Mouse (Mus musculus): ENCODE measurements around the gene Clec4g. TPM values are rescaled to one million over a fixed set of nuclear protein-coding genes. Genes with fewer than 3 reads are reported as not detected.

Clec4g gene
- total RNA-seq, 2 experiments from 2014 or later, result not detected

DNA sequence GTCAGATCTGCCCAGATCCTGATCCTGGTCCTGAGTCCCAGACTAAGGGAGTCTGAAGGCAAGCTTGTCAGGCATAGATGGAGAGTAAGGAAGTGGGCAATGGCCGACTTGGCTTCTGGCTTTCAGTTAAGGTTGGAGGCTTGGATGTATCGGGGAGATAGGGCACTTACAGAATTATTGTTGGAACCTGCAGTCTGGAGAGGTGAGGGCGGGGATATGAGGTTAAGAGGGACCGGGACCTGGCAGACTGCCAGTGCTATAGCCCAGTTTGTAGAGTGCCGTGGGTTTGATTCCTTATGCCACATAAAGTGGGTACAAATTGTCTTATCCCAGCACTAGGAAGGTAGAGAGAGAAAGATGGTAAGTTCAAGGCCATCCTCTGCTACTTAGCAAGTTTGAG lies 40.8 kb downstream of the Clec4g start:
- DNase-seq (ENCODE audit: low spot score in 2 of 2), result no peak

GRCm38 (mm10) chr8:3679236-3679635 lies 41.2 kb downstream of the Clec4g start:
- no peak for DNase-seq (ENCODE audit: low spot score in 2 of 2)

DNA sequence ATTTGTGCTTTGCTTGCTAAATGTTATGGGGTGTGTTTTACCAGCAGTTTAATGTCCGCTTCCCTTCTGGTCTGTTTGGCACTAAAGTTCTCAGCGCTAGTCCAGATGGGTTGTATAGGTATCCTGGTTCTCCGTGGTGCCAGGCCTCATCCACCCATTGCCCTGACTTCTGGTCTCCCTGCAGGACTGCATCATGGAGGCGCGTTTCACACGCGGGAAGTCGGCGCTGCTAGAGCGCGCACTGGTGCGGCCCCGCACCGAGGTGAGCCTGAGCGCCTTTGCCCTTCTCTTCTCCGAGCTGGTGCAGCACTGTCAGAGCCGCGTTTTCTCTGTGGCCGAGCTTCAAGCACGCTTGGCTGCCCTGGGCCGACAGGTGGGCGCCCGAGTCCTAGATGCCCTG lies 41.6 kb downstream of the Clec4g start:
- DNase-seq (ENCODE audit: low spot score in 2 of 2), result no peak

DNA sequence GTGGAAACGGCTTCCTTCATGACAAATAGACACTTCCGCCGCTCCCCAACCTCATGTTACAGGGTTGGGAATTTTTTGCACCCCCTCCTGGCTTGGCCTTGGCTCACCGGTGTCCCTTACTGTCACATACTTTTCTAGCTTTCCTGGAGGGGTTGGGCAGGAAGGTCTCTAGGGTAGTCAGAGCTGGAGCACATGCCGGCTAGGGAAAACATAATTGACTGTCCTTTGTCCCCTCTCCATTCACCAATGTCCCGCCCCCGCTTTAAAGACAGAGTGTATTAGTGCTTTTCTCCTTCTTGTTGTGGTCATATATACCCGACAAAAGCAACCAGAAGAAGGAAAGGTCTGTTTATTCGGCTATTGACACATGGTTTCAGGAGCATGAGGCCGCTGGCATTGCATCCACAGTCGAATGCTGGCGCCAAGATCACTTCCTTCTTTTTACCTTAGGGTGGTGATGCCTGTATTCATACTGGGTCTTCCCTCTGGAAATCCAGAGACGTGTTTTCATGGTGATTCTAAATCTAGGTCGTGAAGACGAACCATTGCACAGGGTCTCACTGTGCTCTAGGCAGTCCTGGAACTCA lies 43.4 kb downstream of the Clec4g start:
- no peak for DNase-seq (ENCODE audit: low spot score in 2 of 2)

GRCm38 (mm10) chr8:3676131-3676992 lies 44.1 kb downstream of the Clec4g start, which contains the start of gene Trappc5:
Gene Trappc5 (plus strand): TSS chr8:3676299.
- peak; percentile 92 to 96 for DNase-seq (ENCODE audit: low spot score in 2 of 2)

DNA sequence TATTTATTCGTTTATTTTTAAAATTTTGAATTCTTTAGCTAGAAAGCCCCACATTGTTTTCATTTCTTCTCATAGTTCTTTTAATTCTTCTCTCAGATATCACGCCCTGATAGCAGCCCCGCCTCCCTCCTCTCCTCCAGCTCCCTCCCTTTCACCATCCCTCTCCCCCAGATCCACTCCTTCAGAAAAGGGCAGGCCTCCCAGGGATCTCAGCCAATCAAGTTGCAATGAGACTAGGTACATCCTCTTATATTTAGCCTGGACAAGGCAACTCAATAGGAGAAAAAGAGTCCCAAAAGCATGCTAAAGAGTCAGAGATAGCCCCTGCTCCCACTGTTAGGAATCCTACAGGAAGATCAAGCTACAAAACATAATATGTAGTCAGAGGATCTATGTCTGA lies 45.8 kb downstream of the Clec4g start:
- no peak for DNase-seq (ENCODE audit: low spot score in 2 of 2)

DNA sequence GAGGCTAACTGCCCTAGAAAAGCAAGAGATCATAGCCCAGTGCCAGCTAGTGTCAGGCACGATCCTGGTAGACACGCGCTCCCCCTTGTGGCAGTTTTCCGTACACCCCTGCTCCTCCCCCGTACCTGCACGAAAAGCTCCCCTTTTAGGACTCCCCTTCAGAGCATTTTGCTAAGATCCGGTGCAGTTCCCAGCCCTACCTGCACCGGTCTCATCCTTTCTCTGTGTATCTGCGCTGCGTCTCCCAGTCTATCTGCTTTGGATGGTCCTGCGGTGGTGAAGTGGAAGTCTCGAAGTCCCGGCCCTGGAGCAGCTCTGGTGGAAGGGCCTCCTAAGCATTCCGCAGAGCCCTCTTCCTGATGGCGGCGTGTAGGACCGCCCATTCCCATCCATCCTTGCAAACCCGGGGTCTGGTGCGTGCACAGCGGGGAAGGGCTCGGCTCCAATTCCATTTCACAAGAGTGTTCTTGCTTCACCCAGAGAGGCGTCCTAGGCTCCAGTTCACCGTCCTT lies 48.4 kb downstream of the Clec4g start, which contains the start of gene Fcor:
Gene Fcor (minus strand): TSS at position 383 of the 512 bp plus-strand sequence.
- DNase-seq (ENCODE audit: low spot score in 2 of 2), result peak; percentile 88 to 94

DNA sequence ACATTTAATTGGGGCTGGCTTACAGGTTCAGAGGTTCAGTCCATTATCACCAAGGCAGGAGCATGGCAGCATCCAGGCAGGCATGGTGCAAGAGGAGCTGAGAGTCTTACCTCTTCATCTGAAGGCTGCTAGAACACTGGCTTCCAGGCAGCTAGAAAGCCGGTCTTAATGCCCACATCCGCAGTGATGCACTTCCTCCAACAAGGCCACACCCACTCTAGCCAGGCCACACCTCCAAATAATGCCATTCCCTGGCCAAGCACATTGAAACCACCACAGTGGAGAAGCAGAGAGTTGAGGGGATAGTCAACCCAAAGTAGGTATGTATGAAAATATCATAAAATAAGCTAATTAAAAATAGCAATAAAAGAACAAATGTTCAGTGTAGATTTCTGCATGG lies 50.1 kb downstream of the Clec4g start:
- DNase-seq (ENCODE audit: low spot score in 2 of 2), result no peak

DNA sequence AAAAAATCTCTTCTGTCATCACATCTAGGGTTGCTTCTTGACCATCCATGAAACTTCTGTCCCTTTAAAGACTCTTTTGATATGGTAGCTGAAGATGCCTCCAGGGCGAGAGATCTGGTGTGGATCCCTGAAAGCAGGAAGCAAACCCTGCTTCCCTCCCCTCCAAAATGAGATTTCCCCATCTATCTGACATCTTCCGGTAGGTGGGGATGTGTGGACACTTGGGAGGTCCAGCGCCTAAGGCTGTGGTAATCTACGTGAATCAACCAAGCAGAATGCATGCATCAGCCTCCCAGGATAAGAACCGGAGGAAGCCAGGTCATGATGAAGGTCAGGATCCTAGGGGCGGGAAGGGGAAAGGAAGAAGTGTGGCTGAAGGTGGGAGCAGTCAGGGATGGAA lies 54.9 kb downstream of the Clec4g start, which contains the start of gene Mcemp1:
Gene Mcemp1 (plus strand): TSS at position 248 of the 400 bp plus-strand sequence.
- no peak for DNase-seq (ENCODE audit: low spot score in 2 of 2)

DNA sequence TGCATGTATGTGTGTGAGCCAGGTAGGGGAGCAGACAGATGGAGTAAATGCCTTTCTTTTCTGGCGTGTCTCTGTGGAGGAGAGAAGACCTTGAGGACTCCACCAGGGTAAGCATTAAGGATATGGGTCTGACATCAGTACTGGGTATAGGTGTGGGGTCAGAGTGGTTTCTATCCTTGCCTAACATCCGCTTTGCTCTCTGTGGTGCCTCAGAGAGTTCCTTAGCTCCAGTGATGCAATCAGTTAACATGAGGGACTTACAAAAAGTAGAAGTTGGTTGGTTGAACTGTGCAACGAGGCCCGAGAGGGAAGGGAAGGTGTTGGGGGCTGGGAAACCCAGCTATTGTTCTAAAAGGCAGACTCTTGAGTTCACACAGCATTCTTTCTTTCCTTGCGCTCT lies 56.0 kb downstream of the Clec4g start:
- no peak for DNase-seq (ENCODE audit: low spot score in 2 of 2)

DNA sequence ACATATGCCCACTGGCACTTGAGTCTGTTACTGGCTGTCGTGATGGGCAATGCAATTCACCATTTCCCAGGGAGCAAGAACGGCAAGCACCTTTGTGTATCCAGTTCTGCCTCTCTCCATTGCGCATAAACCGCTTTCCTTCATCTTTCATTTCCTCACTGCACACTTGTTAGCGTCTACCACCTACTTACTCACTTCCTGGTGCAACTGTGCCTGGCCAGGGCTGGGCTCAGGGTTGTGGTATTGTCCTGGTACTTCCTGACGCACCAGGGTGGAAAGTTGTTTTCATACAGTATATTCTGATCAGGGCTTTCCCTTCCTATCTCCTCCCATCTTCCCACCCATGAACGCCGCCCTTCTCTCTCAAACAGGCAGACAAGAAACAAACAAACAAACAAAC lies 59.6 kb downstream of the Clec4g start:
- DNase-seq (ENCODE audit: low spot score in 2 of 2), result no peak

Other genes with a start within 250 kb of the Clec4g start
- gene Tex45, start 249.8 kb downstream of the Clec4g start, total RNA-seq (2021), result not detected
- 10 to 100 TPM; 34.3 to 34.6 TPM for gene Zfp358, start 227.5 kb downstream of the Clec4g start, total RNA-seq (2021)
- gene Mcoln1, start 220.2 kb downstream of the Clec4g start, total RNA-seq (2021), result 10 to 100 TPM; 82.2 to 92.0 TPM
- gene Pnpla6, start 205.3 kb downstream of the Clec4g start, total RNA-seq (2021), result 10 to 100 TPM; 66.3 to 76.8 TPM
- gene C330021F23Rik, start 152.7 kb downstream of the Clec4g start, total RNA-seq (2021), result under 1 TPM in 1 of 2 experiments, not detected in 1; 0.40 TPM
- 10 to 100 TPM; 33.4 to 37.9 TPM for gene Camsap3, start 133.4 kb downstream of the Clec4g start, total RNA-seq (2021)
- gene Xab2, start 99.3 kb downstream of the Clec4g start, total RNA-seq (2021), result 10 to 100 TPM; 37.9 to 41.5 TPM
- gene Pet100, start 99.1 kb downstream of the Clec4g start, total RNA-seq (2021), result 10 to 100 TPM; 80.8 to 85.8 TPM
- not detected for gene Pcp2, start 95.1 kb downstream of the Clec4g start, total RNA-seq (2021)
- 10 to 100 TPM; 50.9 to 56.7 TPM for gene Stxbp2, start 89.7 kb downstream of the Clec4g start, total RNA-seq (2021)
- under 1 TPM; 0.68 to 0.86 TPM for gene Retn, start 64.9 kb downstream of the Clec4g start, total RNA-seq (2021)
- gene Mcemp1, start 54.9 kb downstream of the Clec4g start, total RNA-seq (2021), result under 1 TPM; 0.23 to 0.30 TPM
- 10 to 100 TPM in 1 of 2 experiments, 1 to 10 TPM in 1; 9.2 to 14.6 TPM for gene Fcor, start 48.3 kb downstream of the Clec4g start, total RNA-seq (2021)
- gene Trappc5, start 44.4 kb downstream of the Clec4g start, total RNA-seq (2021), result 10 to 100 TPM; 29.1 to 29.3 TPM
- not detected for gene Fcer2a, start 26.5 kb downstream of the Clec4g start, total RNA-seq (2021)
- gene Cd209a, start 28.3 kb upstream of the Clec4g start, total RNA-seq (2021), result 1 to 10 TPM; 1.7 to 2.2 TPM
- gene Cd209e, start 133.7 kb upstream of the Clec4g start, total RNA-seq (2021), result not detected
- gene Cd209d, start 157.9 kb upstream of the Clec4g start, total RNA-seq (2021), result under 1 TPM in 1 of 2 experiments, not detected in 1; 0.56 TPM
- 1 to 10 TPM; 1.1 to 1.3 TPM for gene Cd209b, start 206.2 kb upstream of the Clec4g start, total RNA-seq (2021)
- 1 to 10 TPM in 1 of 2 experiments, under 1 TPM in 1; 0.70 to 1.0 TPM for gene Cd209c, start 234.1 kb upstream of the Clec4g start, total RNA-seq (2021)